Mouse (Mus musculus) monocyte, adult 5-6 weeks (primary cell): Measurements from ENCODE around the gene H2al1i. TPM values are rescaled to one million over a fixed set of nuclear protein-coding genes. Genes with fewer than 3 reads are reported as not detected.
"Not testable (repeated sequence)": the region's sequence is repeated elsewhere in the genome, so short reads cannot be mapped to it uniquely, and the experiment has no call there.

Experiments used
- ATAC-seq: fragments of 153-309, 156-312 bp; replicated peaks from 2 replicates; pipeline ENCODE4 v1.8.0; 2017; ENCODE audit warnings: mild to moderate bottlenecking; ENCODE audit not compliant: low TSS enrichment, insufficient number of reproducible peaks, severe bottlenecking, poor library complexity, low FRiP score
- total RNA-seq: library from RNA; stranded (forward); fragments of 200-1000, 200-491, 200-594 nt; gene quantifications from 3 replicates; pipeline ENCODE4 v1.2.3, GENCODE M21; 2017

The H2al1i gene
- total RNA-seq = not detected in 3 replicates

DNA sequence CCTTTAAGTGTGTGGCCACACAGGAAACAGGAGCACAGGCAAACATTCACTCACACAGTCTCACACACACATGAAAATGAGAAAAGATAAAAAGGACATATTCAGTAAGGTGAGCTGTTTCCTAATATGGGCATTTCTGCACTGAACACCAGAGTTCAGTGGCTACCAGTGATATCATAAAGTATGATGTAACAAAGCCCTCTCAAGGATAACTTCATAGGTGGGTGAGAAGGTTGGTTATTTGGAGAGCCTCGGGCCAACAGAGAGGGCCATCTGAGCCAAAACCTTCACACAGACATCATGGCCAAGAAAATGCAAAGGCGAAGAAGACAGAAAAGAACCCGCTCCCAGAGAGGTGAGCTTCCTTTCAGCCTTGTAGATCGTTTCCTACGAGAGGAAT, at the start of gene H2al1i:
Gene H2al1i, plus strand, starts transcription at position 301 of the 400 bp plus-strand sequence.
- ATAC-seq = not testable (repeated sequence)

GRCm38 (mm10) chrX:11277083-11277482, 47.4 kb upstream of the H2al1i start:
- no peak for ATAC-seq

GRCm38 (mm10) chrX:11280741-11281140, 43.7 kb upstream of the H2al1i start:
- no peak for ATAC-seq

- ATAC-seq = no peak
These were observed 36.1 kb upstream of the H2al1i start for GRCm38 (mm10) chrX:11288306-11288882.

GRCm38 (mm10) chrX:11289244-11289643, 35.2 kb upstream of the H2al1i start:
- ATAC-seq = no peak

GRCm38 (mm10) chrX:11298957-11299356, 25.5 kb upstream of the H2al1i start, which contains the start of gene H2al1a:
Gene H2al1a, plus strand, starts transcription at chrX:11299257.
- ATAC-seq = not testable (repeated sequence)

DNA sequence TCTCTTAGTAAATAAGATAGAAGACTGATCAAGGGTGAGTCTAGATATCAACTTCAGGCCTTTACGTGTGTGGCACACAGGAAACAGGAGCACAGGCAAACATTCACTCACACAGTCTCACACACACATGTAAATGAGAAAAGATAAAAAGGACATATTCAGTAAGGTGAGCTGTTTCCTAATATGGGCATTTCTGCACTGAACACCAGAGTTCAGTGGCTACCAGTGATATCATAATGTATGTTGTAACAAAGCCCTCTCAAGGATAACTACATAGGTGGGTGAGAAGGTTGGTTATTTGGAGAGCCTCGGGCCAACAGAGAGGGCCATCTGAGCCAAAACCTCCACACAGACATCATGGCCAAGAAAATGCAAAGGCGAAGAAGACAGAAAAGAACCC, 22.3 kb upstream of the H2al1i start, which contains the start of gene H2al1b:
Gene H2al1b, plus strand, starts transcription at position 301 of the 400 bp plus-strand sequence.
- ATAC-seq = not testable (repeated sequence)

DNA sequence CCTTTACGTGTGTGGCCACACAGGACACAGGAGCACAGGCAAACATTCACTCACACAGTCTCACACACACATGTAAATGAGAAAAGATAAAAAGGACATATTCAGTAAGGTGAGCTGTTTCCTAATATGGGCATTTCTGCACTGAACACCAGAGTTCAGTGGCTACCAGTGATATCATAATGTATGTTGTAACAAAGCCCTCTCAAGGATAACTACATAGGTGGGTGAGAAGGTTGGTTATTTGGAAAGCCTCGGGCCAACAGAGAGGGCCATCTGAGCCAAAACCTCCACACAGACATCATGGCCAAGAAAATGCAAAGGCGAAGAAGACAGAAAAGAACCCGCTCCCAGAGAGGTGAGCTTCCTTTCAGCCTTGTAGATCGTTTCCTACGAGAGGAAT, 19.1 kb upstream of the H2al1i start, which contains the start of gene H2al1c:
Gene H2al1c, plus strand, starts transcription at position 301 of the 400 bp plus-strand sequence.
- not testable (repeated sequence) for ATAC-seq

- not testable (repeated sequence) for ATAC-seq
These were observed 15.9 kb upstream of the H2al1i start, which contains the start of gene H2al1d for GRCm38 (mm10) chrX:11308524-11308923. Gene H2al1d, plus strand, starts transcription at chrX:11308824.

- not testable (repeated sequence) for ATAC-seq
These were observed 12.8 kb upstream of the H2al1i start, which contains the start of gene H2al1e for GRCm38 (mm10) chrX:11311634-11312033. Gene H2al1e, plus strand, starts transcription at chrX:11311934.

DNA sequence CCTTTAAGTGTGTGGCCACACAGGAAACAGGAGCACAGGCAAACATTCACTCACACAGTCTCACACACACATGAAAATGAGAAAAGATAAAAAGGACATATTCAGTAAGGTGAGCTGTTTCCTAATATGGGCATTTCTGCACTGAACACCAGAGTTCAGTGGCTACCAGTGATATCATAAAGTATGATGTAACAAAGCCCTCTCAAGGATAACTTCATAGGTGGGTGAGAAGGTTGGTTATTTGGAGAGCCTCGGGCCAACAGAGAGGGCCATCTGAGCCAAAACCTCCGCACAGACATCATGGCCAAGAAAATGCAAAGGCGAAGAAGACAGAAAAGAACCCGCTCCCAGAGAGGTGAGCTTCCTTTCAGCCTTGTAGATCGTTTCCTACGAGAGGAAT, 9.6 kb upstream of the H2al1i start, which contains the start of gene H2al1f:
Gene H2al1f, plus strand, starts transcription at position 301 of the 400 bp plus-strand sequence.
- ATAC-seq = not testable (repeated sequence)

- not testable (repeated sequence) for ATAC-seq
These were observed 6.5 kb upstream of the H2al1i start, which contains the start of gene H2al1g for GRCm38 (mm10) chrX:11317956-11318355. Gene H2al1g, plus strand, starts transcription at chrX:11318256.

GRCm38 (mm10) chrX:11321192-11321591, 3.3 kb upstream of the H2al1i start, which contains the start of gene H2al1h:
Gene H2al1h, plus strand, starts transcription at chrX:11321492.
- ATAC-seq = not testable (repeated sequence)

- ATAC-seq = not testable (repeated sequence)
These were observed 3.1 kb downstream of the H2al1i start, which contains the start of gene H2al1j for GRCm38 (mm10) chrX:11327522-11327921. Gene H2al1j, plus strand, starts transcription at chrX:11327822.

DNA sequence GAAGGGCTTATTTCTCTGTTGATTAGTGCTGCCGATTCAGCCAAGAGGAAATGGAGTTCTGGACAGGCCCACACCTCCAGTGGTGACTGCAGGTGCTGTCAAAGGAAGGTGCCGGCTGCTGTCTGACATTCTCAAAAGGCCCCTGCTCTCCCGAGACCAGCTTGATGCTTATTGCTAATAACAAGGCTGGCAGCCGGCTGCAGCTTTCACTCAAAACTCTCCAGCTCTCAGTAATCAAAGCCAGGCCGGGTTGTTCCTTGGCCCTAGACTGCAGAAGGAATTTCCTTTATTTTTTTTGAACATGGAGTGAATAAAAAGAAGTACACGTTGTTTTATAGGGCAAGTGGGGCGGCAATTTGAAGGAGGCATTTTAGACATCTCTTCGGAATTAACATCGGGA, 21.3 kb downstream of the H2al1i start:
- no peak for ATAC-seq

- no peak for ATAC-seq
These were observed 22.3 kb downstream of the H2al1i start for GRCm38 (mm10) chrX:11346756-11347155.

DNA sequence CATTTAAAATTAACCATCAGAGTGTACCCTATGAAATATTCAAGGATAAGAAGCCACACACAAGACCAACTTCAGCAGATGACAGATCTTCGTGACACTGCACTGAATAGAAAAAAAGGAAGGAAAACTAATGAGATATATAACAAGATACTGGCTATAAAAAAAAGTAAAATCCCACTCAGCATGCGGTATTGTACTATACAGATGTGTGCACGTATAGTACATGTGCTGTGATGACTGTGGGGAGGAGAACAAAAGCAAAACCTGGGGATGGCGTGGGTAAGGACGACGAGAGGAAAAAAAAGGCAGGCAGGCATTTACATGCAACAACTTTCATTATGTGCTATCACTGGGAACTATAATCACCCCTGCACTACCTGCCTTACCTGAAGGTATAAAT, 36.4 kb downstream of the H2al1i start:
- no peak for ATAC-seq

- no peak for ATAC-seq
These were observed 36.8 kb downstream of the H2al1i start for GRCm38 (mm10) chrX:11361261-11361660.

DNA sequence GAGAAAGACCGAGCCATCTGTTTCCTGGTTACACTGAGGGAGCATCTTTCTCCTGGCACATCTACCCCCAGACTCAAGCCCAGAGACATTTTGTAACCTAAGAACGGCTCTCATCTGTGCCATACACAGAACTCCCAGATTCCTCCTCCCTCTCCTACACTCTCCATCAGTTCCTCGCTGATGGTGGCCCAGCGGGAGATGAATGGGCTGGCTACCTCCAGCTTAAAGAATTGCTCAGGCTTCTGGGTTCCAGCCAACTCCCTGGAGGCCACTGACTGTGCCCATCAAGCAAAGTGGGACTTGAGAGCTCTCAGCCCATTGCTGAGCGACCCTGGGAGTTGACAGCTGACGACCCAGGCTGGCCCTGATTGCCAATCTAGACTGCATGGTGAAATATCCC, 39.4 kb downstream of the H2al1i start:
- no peak for ATAC-seq

- no peak for ATAC-seq
These were observed 40.7 kb downstream of the H2al1i start for GRCm38 (mm10) chrX:11365151-11365550.
